In genomic region chr2:14132468-14133326, GRCm38 (mm10) we compare ENCODE assay signal across 24 mouse cellular contexts. TPM values are rescaled to one million over a fixed set of nuclear protein-coding genes. Genes with fewer than 3 reads are reported as not detected.
"Had no signal": no experiment of that assay in that cellular context is flagged by ENCODE, and none has a peak within 500 bp of the region (broad histone marks: within the 10 kb centered on the region; RNA-seq: fewer than 3 reads in every experiment).

No protein-coding gene starts in this region.

- H3K9ac ChIP-seq: kidney, embryonic 15.5 days; liver, embryonic 13.5 days; midbrain, embryonic 12.5 days; neural tube, embryonic 13.5 days; stomach, embryonic 15.5 days had no signal

- H3K4me3 ChIP-seq: kidney, embryonic 15.5 days; left cerebral cortex, adult 2 months; liver, embryonic 13.5 days; midbrain, embryonic 12.5 days; myocyte; neural tube, embryonic 13.5 days; stomach, embryonic 15.5 days had no signal

- H3K4me1 ChIP-seq: kidney, embryonic 15.5 days; neural tube, embryonic 13.5 days; stomach, embryonic 15.5 days had no signal

- H3K27ac ChIP-seq: kidney, embryonic 15.5 days; left cerebral cortex, adult 2 months; liver, embryonic 13.5 days; midbrain, embryonic 12.5 days; neural tube, embryonic 13.5 days; stomach, embryonic 15.5 days had no signal

- H3K4me2 ChIP-seq: kidney, embryonic 15.5 days; liver, embryonic 13.5 days; midbrain, embryonic 12.5 days; neural tube, embryonic 13.5 days; stomach, embryonic 15.5 days had no signal

- ATAC-seq: midbrain, embryonic 16.5 days had no signal

- H3K36me3 ChIP-seq: stomach, embryonic 15.5 days had no signal

- H3K9me3 ChIP-seq: kidney, embryonic 15.5 days; liver, embryonic 13.5 days; midbrain, embryonic 12.5 days; neural tube, embryonic 13.5 days; stomach, embryonic 15.5 days had no signal

- DNase-seq: kidney, adult 8-10 months; kidney, postnatal 10 days; kidney, postnatal 36 days; liver, embryonic 13.5 days; lung, adult 2 months; lung, postnatal 14 days; lung, postnatal 4 days; retina, postnatal 1 day; right cerebral cortex, postnatal 25 days; spleen, adult 18-20 months; thymus, adult 2 months; thymus, postnatal 14 days; thymus, postnatal 4 days had no signal

- H3K27me3 ChIP-seq: kidney, embryonic 15.5 days; liver, embryonic 13.5 days; midbrain, embryonic 12.5 days; neural tube, embryonic 13.5 days; stomach, embryonic 15.5 days had no signal

RNA-seq across cellular contexts. Expression of gene Tmem236, which starts 41.6 kb away (rescaled TPM):
- total RNA-seq: liver, adult 2 months; monocyte, adult 5-6 weeks; neutrophil, adult 5-6 weeks had no signal
- polyA plus RNA-seq: limb, embryonic 11.5 days; liver, adult 2 months; liver, embryonic 13.5 days; lung, adult 2 months had no signal
